Mouse (Mus musculus) limb, embryonic 13.5 days (tissue): ENCODE data around the gene Haus7. TPM values are rescaled to one million over a fixed set of nuclear protein-coding genes. Genes with fewer than 3 reads are reported as not detected.

Experiments
- ATAC-seq: fragments of 200-750 bp; cut with Nextera tagmentation; 2 replicates; pipeline ENCODE4 v1.8.0; 2017; ENCODE audit warnings: low read depth, moderate number of reproducible peaks, moderate TSS enrichment; ENCODE audit not compliant: low FRiP score
- H3K27ac ChIP-seq: fragments of 300-500 bp; sonication (generic); 2 replicates; pipeline ENCODE4 v1.5.1; 2015; ENCODE audit warnings: inconsistent platforms, mild to moderate bottlenecking, moderate library complexity
- H3K27me3 ChIP-seq: fragments of 300-500 bp; sonication (generic); 2 replicates; pipeline ENCODE4 v1.6.1; 2015; ENCODE audit warnings: mild to moderate bottlenecking, inconsistent platforms
- H3K36me3 ChIP-seq: fragments of 300-500 bp; sonication (generic); 2 replicates; pipeline ENCODE4 v1.6.1; 2015; ENCODE audit warnings: inconsistent platforms, mild to moderate bottlenecking, moderate library complexity
- H3K4me1 ChIP-seq: fragments of 300-500 bp; sonication (generic); 2 replicates; pipeline ENCODE4 v1.6.1; 2015; ENCODE audit warnings: inconsistent platforms
- H3K4me2 ChIP-seq: fragments of 300-500 bp; sonication (generic); replicated peaks from 2 replicates; pipeline ENCODE4 v1.6.1; 2015; ENCODE audit warnings: inconsistent platforms, mild to moderate bottlenecking, moderate library complexity
- H3K4me3 ChIP-seq: fragments of 300-500 bp; sonication (generic); 2 replicates; pipeline ENCODE4 v1.5.1; 2015; ENCODE audit warnings: moderate library complexity, mild to moderate bottlenecking, inconsistent platforms
- H3K9ac ChIP-seq: fragments of 300-500 bp; sonication (generic); 2 replicates; pipeline ENCODE4 v1.6.1; 2015; ENCODE audit warnings: mild to moderate bottlenecking, inconsistent platforms
- H3K9me3 ChIP-seq: fragments of 300-500 bp; sonication (generic); 2 replicates; pipeline ENCODE4 v1.6.1; 2016; ENCODE audit warnings: inconsistent platforms
- WGBS: fragments of 180-500 bp; shearing (Covaris S2); methylation state at CpG from one replicate; pipeline ENCODE4 v1.1.7; 2015; 5-methylcytosine and 5-hydroxymethylcytosine counted together
- polyA plus RNA-seq: library from polyadenylated mRNA; unstranded; fragments of >200 nt; fragmentation: Nextera tagmentation; extraction: Ambion mirVana; gene quantifications from 2 replicates; pipeline ENCODE4 v1.2.1, GENCODE M21; 2015

Haus7 gene
- polyA plus RNA-seq, 1 experiment from 2014 or later: 77.0 TPM

DNA sequence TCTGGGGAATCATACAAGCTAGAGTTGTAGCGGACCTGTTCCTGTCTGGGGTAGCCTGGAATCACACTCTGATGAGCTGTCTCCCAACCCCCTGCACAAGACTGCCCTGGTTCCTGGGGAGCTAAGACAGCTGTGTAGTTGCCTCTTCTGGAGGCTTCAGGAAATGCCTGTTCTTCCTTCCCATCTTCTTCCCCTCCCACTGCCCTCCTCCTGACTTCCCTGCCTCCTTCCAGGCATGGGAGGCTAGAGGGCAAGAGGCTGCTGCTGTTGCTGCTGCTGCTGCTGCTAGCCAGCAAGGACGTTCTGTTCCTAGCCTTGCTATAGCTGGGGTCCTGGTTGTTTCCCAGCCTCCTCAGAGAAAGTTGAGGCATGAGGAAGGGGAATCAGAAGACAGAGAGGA, 21.5 kb upstream of the Haus7 start:
- Histone ChIP-seq H3K4me2 (no peak overlapping the region), H3K4me3 (no peak overlapping the region), H3K4me1 (peaks cover 38% of the 10 kb centered on the region), H3K27me3 (peaks cover 8% of the 10 kb centered on the region; the same call in 1 of the 2 replicates), H3K9me3 (no peaks in the 10 kb centered on the region), H3K27ac (peak overlapping the region; percentile 67), H3K36me3 (no peaks in the 10 kb centered on the region), H3K9ac (no peak overlapping the region)
- 41% methylated on average over 2 of the region's 2 CpGs for WGBS
- ATAC-seq: no peak

DNA sequence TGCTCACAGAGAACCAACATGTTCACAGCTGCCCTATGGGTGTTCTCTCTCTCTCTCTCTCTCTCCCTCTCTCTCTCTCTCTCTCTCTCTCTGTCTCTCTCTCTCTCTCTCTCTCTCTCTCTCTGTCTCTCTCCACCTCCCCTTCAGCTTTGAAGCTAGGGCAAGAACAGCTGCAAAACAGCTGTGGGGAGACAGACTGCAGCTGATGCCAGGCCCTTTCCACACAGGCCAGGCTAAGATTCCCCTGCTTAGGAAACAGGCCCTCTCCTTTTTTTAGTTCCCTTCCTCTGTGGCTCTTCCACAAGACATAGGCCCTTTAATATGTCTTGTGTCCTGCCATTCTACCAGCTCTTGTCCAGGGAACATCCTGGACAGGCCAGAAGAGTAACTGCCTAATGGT, 20.8 kb upstream of the Haus7 start:
- no peaks in the 10 kb centered on the region for H3K36me3 ChIP-seq
- no peak for ATAC-seq
- peak overlapping the region; percentile 67 for H3K27ac ChIP-seq
- no peak overlapping the region for H3K4me3 ChIP-seq
- H3K9me3 ChIP-seq: no peaks in the 10 kb centered on the region
- H3K9ac ChIP-seq: no peak overlapping the region
- H3K27me3 ChIP-seq: peaks cover 8% of the 10 kb centered on the region; the same call in 1 of the 2 replicates
- peaks cover 41% of the 10 kb centered on the region for H3K4me1 ChIP-seq
- H3K4me2 ChIP-seq: no peak overlapping the region

DNA sequence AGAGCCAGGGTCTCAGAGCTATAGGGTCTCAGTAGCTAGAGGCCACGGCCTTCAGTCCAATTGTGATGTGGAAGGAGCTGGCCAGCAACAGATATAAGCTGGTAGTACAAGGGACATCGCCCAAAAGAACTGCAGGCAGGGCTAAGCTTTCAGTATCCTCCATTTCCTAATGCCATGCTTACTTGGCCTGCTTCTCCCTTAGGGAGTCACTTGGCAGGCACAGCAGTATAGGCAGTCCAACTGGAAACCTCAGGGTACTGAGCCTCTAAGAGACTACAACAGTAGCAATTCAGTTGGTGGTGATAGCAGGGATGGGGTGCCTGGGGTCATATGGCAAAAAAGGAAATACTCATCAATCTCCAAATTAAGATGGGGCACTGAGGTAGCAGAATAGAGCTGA, 18.7 kb upstream of the Haus7 start:
- WGBS: 94% methylated on average over 2 of the region's 2 CpGs
- ATAC-seq: no peak
- Histone ChIP-seq H3K27ac (no peak overlapping the region), H3K27me3 (peaks cover 8% of the 10 kb centered on the region; the same call in 1 of the 2 replicates), H3K36me3 (no peaks in the 10 kb centered on the region), H3K4me3 (no peak overlapping the region), H3K4me2 (no peak overlapping the region), H3K9ac (no peak overlapping the region), H3K9me3 (no peaks in the 10 kb centered on the region), H3K4me1 (peaks cover 33% of the 10 kb centered on the region)

DNA sequence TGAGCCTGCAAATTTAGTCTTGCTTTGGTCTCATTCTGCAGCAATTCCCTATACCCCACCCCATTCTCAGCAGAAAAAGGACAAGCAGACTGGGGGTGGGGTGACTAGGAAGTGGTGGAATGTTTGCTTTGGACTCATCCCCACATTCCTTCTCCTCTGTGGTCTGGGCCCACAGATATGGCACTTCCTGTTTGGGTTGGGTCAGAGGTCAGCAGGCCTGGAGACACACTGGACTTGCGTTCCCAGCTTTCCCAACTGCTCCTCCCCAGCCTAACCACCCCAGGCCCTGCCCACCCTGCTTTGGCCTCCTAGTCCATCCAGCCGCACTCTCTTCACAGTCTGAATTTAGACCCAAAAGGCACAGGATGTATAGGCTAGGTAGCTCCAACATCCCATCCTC, 17.8 kb upstream of the Haus7 start:
- H3K9me3 ChIP-seq: no peaks in the 10 kb centered on the region
- ATAC-seq: no peak
- 0 out of 2 replicates have a peak overlapping the region, but pooled peaks have one; percentile 3 for H3K27ac ChIP-seq
- WGBS: 70% methylated on average over 2 of the region's 2 CpGs
- H3K27me3 ChIP-seq: peaks cover 8% of the 10 kb centered on the region; the same call in 1 of the 2 replicates
- H3K36me3 ChIP-seq: no peaks in the 10 kb centered on the region
- H3K4me3 ChIP-seq: no peak overlapping the region
- H3K9ac ChIP-seq: no peak overlapping the region
- no peak overlapping the region for H3K4me2 ChIP-seq
- H3K4me1 ChIP-seq: peaks cover 33% of the 10 kb centered on the region

DNA sequence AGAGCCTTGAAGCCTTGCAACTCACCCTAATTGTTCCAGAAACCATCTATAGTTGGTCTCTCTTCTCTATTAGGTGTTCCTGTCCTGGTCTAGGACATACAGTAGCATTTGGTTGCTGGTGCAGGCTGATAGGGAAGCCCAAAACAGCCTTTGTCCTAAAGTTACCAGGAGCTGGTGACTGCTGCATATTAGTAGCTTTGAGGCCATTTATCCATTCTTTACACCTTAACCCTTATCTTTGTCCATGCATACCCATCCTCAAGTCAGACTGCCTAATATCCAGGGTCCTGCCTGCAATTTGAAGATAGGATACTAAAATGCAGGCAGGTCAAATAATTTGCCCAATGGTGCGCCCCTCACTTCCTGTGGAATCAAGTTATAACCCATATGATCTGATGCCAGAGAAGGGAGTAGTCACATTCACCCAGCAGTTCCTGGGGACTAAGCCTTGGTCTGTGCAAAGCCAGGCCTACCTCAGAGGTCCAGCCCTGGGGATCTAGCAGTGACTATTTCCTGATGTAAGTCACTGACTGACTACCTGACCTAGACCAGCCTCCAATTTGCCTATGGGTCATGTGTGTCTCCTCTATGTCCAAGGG, 16.9 kb upstream of the Haus7 start:
- Histone ChIP-seq H3K4me2 (no peak overlapping the region), H3K36me3 (no peaks in the 10 kb centered on the region), H3K9ac (no peak overlapping the region), H3K4me3 (no peak overlapping the region), H3K9me3 (no peaks in the 10 kb centered on the region), H3K27ac (0 out of 2 replicates have a peak overlapping the region, but pooled peaks have one; percentile 10), H3K27me3 (peaks cover 6% of the 10 kb centered on the region; the same call in 1 of the 2 replicates), H3K4me1 (peaks cover 31% of the 10 kb centered on the region)
- WGBS: 94% methylated on average over 1 of the region's 1 CpGs
- no peak for ATAC-seq

DNA sequence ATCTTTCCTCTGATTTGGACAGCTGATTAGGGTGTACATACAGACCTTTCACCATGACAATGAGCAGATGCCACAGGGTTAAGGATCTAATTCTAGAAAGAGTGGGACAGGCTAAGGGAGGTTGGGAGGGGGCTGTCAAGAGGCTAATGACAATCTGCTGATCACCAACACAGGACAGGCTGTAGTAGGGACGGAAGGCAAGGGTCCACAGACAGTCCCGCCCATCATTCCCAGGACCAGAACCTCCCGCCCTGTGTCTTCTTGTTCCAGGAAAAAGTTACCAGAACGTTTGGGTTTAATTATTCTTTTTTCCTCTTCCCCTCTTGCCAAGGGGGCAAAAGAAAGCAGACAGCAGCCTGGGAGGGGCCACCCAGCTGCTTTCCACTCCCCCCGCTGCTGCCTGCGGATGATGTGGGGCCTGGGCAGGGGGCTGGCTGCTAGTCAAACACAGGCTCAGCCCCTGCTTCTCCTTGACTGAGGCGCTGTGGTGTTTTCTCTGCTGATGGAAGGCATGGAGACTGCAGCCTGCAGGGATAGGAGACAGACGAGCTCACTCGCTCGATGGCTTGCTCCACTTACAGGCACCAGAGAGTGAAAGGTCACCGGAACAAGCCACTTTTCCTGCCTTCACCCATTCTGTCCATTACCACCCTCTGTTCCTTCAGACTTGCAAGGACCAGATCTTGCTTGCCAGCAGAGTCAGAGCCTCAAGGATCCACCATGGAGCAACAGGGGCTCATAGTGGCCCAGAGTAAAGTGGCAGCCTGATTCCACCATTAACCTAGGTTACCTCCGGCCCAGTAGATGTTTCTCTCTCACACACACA, 15.7 kb upstream of the Haus7 start:
- peaks cover 9% of the 10 kb centered on the region; the same call in 1 of the 2 replicates for H3K27me3 ChIP-seq
- peak; percentile 86 for ATAC-seq
- peak overlapping the region; percentile 79 for H3K27ac ChIP-seq
- no peak overlapping the region for H3K4me3 ChIP-seq
- no peaks in the 10 kb centered on the region for H3K36me3 ChIP-seq
- H3K4me2 ChIP-seq: peak overlapping the region; percentile 21; the same call in 1 of the 2 replicates
- H3K9ac ChIP-seq: no peak overlapping the region
- 46% methylated on average over 12 of the region's 12 CpGs for WGBS
- no peaks in the 10 kb centered on the region for H3K9me3 ChIP-seq
- peaks cover 20% of the 10 kb centered on the region for H3K4me1 ChIP-seq

DNA sequence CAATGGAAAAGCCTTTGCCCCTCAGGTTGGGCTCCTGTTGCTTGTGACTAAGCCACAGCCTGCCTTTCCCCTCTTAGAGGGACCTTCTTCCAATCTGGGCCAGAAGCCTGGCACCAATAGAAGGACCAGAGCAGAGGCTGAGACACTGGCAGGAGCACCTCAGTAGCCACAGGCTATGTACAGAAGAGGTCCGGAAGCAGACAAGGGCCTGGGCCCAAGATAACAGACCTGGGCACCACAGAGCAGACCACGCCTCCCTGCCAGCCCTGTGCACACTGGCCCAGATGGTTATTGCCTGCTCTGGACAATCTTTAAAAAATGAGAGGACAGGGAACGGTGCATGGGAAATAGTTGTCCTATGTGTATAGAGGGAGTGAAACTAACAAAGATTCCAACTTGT, 12.9 kb upstream of the Haus7 start:
- WGBS: 91% methylated on average over 3 of the region's 3 CpGs
- Histone ChIP-seq H3K27me3 (0 out of 2 replicates have a peak, but pooled peaks cover 5% of the 10 kb centered on the region), H3K9ac (no peak overlapping the region), H3K27ac (no peak overlapping the region), H3K4me3 (no peak overlapping the region), H3K4me1 (peaks cover 45% of the 10 kb centered on the region), H3K4me2 (no peak overlapping the region), H3K36me3 (no peaks in the 10 kb centered on the region), H3K9me3 (no peaks in the 10 kb centered on the region)
- no peak for ATAC-seq

DNA sequence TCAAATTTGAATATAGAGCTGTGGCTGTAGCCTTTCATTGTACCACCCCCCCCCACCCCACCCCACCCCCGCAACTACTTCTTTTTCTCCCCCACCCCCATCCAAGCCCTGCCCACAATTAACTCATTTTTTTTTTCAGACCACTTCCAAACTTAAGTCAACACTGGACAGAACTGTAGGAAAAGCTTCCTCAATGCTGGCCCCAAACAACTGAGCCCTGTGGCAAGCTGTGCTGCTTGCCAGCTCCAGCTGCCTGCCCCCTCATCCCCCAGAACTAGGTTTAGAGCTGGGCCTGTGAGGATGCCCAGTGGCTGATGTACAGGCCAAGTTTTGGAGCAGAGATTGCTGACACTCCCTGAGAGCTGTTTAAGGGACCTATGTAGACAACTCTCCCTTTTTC, 9.9 kb upstream of the Haus7 start:
- Histone ChIP-seq H3K36me3 (no peaks in the 10 kb centered on the region), H3K4me1 (peaks cover 35% of the 10 kb centered on the region), H3K9me3 (no peaks in the 10 kb centered on the region), H3K9ac (no peak overlapping the region), H3K4me3 (no peak overlapping the region), H3K4me2 (no peak overlapping the region), H3K27me3 (peaks cover 8% of the 10 kb centered on the region; the same call in 1 of the 2 replicates), H3K27ac (peak overlapping the region; percentile 93)
- WGBS: 50% methylated on average over 1 of the region's 1 CpGs
- no peak for ATAC-seq

DNA sequence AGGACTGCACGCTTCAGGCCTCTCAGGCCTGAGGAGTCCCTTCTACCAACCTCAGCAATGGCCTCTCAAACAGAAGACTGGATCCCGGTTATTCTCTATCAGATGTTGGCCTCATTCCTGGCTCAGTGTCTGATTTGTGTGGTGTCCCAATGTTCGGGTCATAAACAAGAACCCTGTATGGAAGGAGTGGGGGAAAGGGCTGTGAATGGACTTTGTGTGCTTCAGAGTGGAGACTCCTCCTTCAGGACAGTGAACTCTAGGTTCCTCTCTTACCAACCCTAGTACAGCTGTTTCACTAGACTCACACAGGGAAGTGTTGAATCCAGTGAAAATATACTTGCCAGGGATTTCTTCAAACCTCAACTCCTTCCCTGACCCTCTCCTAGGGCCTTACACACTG, 9.5 kb upstream of the Haus7 start:
- Histone ChIP-seq H3K9ac (no peak overlapping the region), H3K9me3 (no peaks in the 10 kb centered on the region), H3K4me1 (peaks cover 35% of the 10 kb centered on the region), H3K4me2 (no peak overlapping the region), H3K36me3 (no peaks in the 10 kb centered on the region), H3K27ac (peak overlapping the region; percentile 93), H3K27me3 (peaks cover 8% of the 10 kb centered on the region; the same call in 1 of the 2 replicates), H3K4me3 (no peak overlapping the region)
- 0 out of 2 replicates have a peak, but pooled peaks have one; percentile 7 for ATAC-seq
- 43% methylated on average over 3 of the region's 3 CpGs for WGBS

DNA sequence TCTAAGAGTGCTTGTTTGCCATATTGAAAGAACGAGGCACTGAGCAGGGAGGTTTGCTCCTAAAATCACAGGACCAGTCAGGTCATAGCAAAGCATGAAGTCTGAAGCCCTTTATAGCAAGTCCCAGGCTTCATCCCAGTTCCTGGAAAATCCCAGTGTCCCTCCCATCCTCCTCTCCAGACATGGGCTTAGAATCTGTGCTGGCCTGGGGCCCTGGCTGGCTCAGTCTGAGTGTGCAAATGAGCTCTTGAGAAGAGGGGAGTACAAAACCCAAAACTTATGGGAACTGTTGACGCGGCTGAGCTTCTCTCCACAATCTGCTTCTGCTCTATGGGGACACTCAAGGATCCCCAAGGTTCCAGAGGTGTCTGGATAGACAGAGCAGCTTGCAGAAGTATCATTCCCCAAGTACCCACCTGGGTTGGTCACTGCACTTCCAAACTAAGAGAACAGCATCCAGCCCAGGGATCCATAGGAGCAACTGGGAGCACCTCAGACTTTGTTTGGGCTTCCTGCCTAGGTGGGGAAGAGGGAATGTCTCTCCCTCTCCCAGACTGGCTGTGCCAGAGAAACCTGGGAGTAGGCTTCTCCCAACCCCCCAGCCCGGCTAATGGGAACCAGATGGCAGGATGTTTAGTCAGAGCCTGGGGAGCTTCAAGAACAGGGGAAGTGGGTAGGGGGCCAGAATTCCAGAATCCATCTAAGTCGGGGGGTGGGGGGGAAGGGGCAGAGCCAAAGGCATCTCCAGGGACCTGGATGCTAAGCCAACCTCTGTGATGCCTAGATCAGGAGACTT, 8.8 kb upstream of the Haus7 start:
- ATAC-seq: peak; percentile 89
- H3K36me3 ChIP-seq: no peaks in the 10 kb centered on the region
- H3K27ac ChIP-seq: peak overlapping the region; percentile 93
- H3K9me3 ChIP-seq: no peaks in the 10 kb centered on the region
- H3K4me1 ChIP-seq: peaks cover 35% of the 10 kb centered on the region
- H3K4me3 ChIP-seq: no peak overlapping the region
- H3K9ac ChIP-seq: no peak overlapping the region
- peaks cover 8% of the 10 kb centered on the region; the same call in 1 of the 2 replicates for H3K27me3 ChIP-seq
- peak overlapping the region; percentile 25; the same call in 1 of the 2 replicates for H3K4me2 ChIP-seq
- WGBS: 45% methylated on average over 5 of the region's 5 CpGs

DNA sequence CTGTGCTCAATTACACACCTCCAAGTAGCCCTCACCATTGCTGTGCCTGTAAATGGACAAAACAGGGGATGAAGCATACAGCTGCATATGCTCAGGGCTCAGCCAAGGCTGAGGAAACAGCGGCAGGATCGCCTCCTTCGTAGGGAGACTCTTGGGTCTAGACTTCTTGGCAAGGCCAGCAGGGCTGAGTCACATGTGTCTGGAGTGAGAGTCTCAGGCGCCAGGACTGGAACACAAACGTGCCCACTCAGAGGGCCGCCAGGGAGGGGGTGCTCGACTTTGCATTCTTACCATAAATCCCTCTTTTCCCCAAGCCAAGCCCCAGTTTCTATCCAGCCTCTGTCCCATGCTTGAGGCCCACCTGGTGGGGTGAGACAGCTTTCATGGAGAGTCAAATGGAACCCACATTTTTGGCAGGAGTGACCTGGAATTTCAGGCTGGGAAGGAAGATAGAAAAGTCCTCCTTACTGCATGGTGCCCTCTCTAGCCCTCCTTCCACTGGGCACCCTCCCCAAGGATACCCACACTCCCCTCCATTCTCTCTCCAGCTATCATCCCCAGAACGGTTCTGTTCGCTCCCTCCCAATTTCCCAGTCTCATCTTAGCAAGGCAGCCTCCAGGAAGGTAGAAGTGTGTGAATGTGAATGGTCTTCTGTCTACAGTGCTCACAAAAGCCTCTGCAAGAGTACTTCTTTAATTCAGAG, 6.8 kb upstream of the Haus7 start:
- Histone ChIP-seq H3K4me1 (peaks cover 35% of the 10 kb centered on the region), H3K36me3 (no peaks in the 10 kb centered on the region), H3K9me3 (no peaks in the 10 kb centered on the region), H3K4me3 (no peak overlapping the region), H3K27ac (peak overlapping the region; percentile 93), H3K4me2 (no peak overlapping the region), H3K9ac (no peak overlapping the region), H3K27me3 (peaks cover 8% of the 10 kb centered on the region; the same call in 1 of the 2 replicates)
- 45% methylated on average over 9 of the region's 9 CpGs for WGBS
- peak; percentile 81 for ATAC-seq
